Mouse (Mus musculus): ENCODE results near the gene Zzef1. TPM values are rescaled to one million over a fixed set of nuclear protein-coding genes. Genes with fewer than 3 reads are reported as not detected.

The Zzef1 gene
- polyA plus RNA-seq, 1 experiment from 2014 or later: 12.5 TPM

- no peaks in the 10 kb centered on the region for H3K9me3 ChIP-seq
- no peaks in the 10 kb centered on the region for H3K4me1 ChIP-seq (replicated peaks)
- no peak overlapping the region for H3K4me3 ChIP-seq
- WGBS: 91% methylated on average over 4 of the region's 4 CpGs
- H3K9ac ChIP-seq: no peak overlapping the region
- H3K27ac ChIP-seq (replicated peaks): no peak overlapping the region
- H3K36me3 ChIP-seq: peaks cover 90% of the 10 kb centered on the region
- no peak overlapping the region for H3K4me2 ChIP-seq
- H3K27me3 ChIP-seq: no peaks in the 10 kb centered on the region
- no peak for ATAC-seq (ENCODE audit: low read depth)
Observed at GRCm38 (mm10) chr11:72851214-72851613, 55.2 kb downstream of the Zzef1 start.

GRCm38 (mm10) chr11:72852122-72852521 lies 56.1 kb downstream of the Zzef1 start:
- 98% methylated on average over 1 of the region's 1 CpGs for WGBS
- Histone ChIP-seq H3K4me1 (replicated peaks) (no peaks in the 10 kb centered on the region), H3K27me3 (no peaks in the 10 kb centered on the region), H3K27ac (replicated peaks) (no peak overlapping the region), H3K9ac (no peak overlapping the region), H3K4me3 (no peak overlapping the region), H3K36me3 (peaks cover 89% of the 10 kb centered on the region), H3K9me3 (no peaks in the 10 kb centered on the region), H3K4me2 (no peak overlapping the region)
- no peak for ATAC-seq (ENCODE audit: low read depth)

GRCm38 (mm10) chr11:72853086-72853485 lies 57.1 kb downstream of the Zzef1 start:
- no peak for ATAC-seq (ENCODE audit: low read depth)
- WGBS: 90% methylated on average over 4 of the region's 4 CpGs
- Histone ChIP-seq H3K4me3 (no peak overlapping the region), H3K36me3 (peaks cover 91% of the 10 kb centered on the region), H3K27me3 (no peaks in the 10 kb centered on the region), H3K9me3 (no peaks in the 10 kb centered on the region), H3K4me1 (replicated peaks) (no peaks in the 10 kb centered on the region), H3K9ac (no peak overlapping the region), H3K4me2 (no peak overlapping the region), H3K27ac (replicated peaks) (no peak overlapping the region)

GRCm38 (mm10) chr11:72854251-72854650 lies 58.2 kb downstream of the Zzef1 start:
- Histone ChIP-seq H3K27me3 (no peaks in the 10 kb centered on the region), H3K36me3 (peaks cover 88% of the 10 kb centered on the region), H3K4me2 (no peak overlapping the region), H3K9ac (no peak overlapping the region), H3K4me3 (no peak overlapping the region), H3K4me1 (replicated peaks) (no peaks in the 10 kb centered on the region), H3K27ac (replicated peaks) (no peak overlapping the region), H3K9me3 (no peaks in the 10 kb centered on the region)
- no peak for ATAC-seq (ENCODE audit: low read depth)
- 91% methylated on average over 3 of the region's 3 CpGs for WGBS

- no peak for ATAC-seq (ENCODE audit: low read depth)
- H3K4me3 ChIP-seq: no peak overlapping the region
- H3K4me1 ChIP-seq (replicated peaks): no peaks in the 10 kb centered on the region
- H3K4me2 ChIP-seq: no peak overlapping the region
- H3K9me3 ChIP-seq: no peaks in the 10 kb centered on the region
- H3K9ac ChIP-seq: no peak overlapping the region
- no peaks in the 10 kb centered on the region for H3K27me3 ChIP-seq
- 91% methylated on average over 2 of the region's 2 CpGs for WGBS
- peaks cover 92% of the 10 kb centered on the region for H3K36me3 ChIP-seq
- no peak overlapping the region for H3K27ac ChIP-seq (replicated peaks)
Observed at GRCm38 (mm10) chr11:72856764-72857163, 60.7 kb downstream of the Zzef1 start.

GRCm38 (mm10) chr11:72861236-72861635 lies 65.2 kb downstream of the Zzef1 start:
- Histone ChIP-seq H3K9ac (no peak overlapping the region), H3K27ac (replicated peaks) (no peak overlapping the region), H3K4me3 (no peak overlapping the region), H3K9me3 (no peaks in the 10 kb centered on the region), H3K4me2 (no peak overlapping the region), H3K36me3 (peaks cover 94% of the 10 kb centered on the region), H3K27me3 (no peaks in the 10 kb centered on the region), H3K4me1 (replicated peaks) (no peaks in the 10 kb centered on the region)
- WGBS: 98% methylated on average over 3 of the region's 3 CpGs
- no peak for ATAC-seq (ENCODE audit: low read depth)

GRCm38 (mm10) chr11:72866446-72866845 lies 70.4 kb downstream of the Zzef1 start:
- ATAC-seq (ENCODE audit: low read depth): no peak
- Histone ChIP-seq H3K36me3 (peaks cover 95% of the 10 kb centered on the region), H3K27me3 (no peaks in the 10 kb centered on the region), H3K9ac (no peak overlapping the region), H3K4me3 (no peak overlapping the region), H3K4me1 (replicated peaks) (no peaks in the 10 kb centered on the region), H3K27ac (replicated peaks) (no peak overlapping the region), H3K9me3 (no peaks in the 10 kb centered on the region), H3K4me2 (no peak overlapping the region)
- WGBS: 88% methylated on average over 7 of the region's 7 CpGs

GRCm38 (mm10) chr11:72872061-72872460 lies 76.0 kb downstream of the Zzef1 start:
- Histone ChIP-seq H3K36me3 (peaks cover 86% of the 10 kb centered on the region), H3K9me3 (no peaks in the 10 kb centered on the region), H3K4me2 (no peak overlapping the region), H3K27ac (replicated peaks) (no peak overlapping the region), H3K9ac (no peak overlapping the region), H3K4me1 (replicated peaks) (no peaks in the 10 kb centered on the region), H3K4me3 (no peak overlapping the region), H3K27me3 (no peaks in the 10 kb centered on the region)
- WGBS: 84% methylated on average over 1 of the region's 1 CpGs
- no peak for ATAC-seq (ENCODE audit: low read depth)

- no peak overlapping the region for H3K4me2 ChIP-seq
- no peak overlapping the region for H3K9ac ChIP-seq
- H3K4me1 ChIP-seq (replicated peaks): no peaks in the 10 kb centered on the region
- peaks cover 75% of the 10 kb centered on the region for H3K36me3 ChIP-seq
- 86% methylated on average over 1 of the region's 1 CpGs for WGBS
- no peaks in the 10 kb centered on the region for H3K9me3 ChIP-seq
- no peak overlapping the region for H3K27ac ChIP-seq (replicated peaks)
- no peak overlapping the region for H3K4me3 ChIP-seq
- H3K27me3 ChIP-seq: no peaks in the 10 kb centered on the region
- ATAC-seq (ENCODE audit: low read depth): no peak
Observed at GRCm38 (mm10) chr11:72892623-72893022, 96.6 kb downstream of the Zzef1 start.

GRCm38 (mm10) chr11:72908391-72908790 lies 112.4 kb downstream of the Zzef1 start:
- 91% methylated on average over 4 of the region's 4 CpGs for WGBS
- no peaks in the 10 kb centered on the region for H3K27me3 ChIP-seq
- H3K27ac ChIP-seq (replicated peaks): no peak overlapping the region
- no peaks in the 10 kb centered on the region for H3K9me3 ChIP-seq
- no peak overlapping the region for H3K9ac ChIP-seq
- peaks cover 93% of the 10 kb centered on the region for H3K36me3 ChIP-seq
- no peak overlapping the region for H3K4me3 ChIP-seq
- H3K4me1 ChIP-seq (replicated peaks): no peaks in the 10 kb centered on the region
- H3K4me2 ChIP-seq: no peak overlapping the region
- no peak for ATAC-seq (ENCODE audit: low read depth)

GRCm38 (mm10) chr11:72917299-72917996 lies 121.4 kb downstream of the Zzef1 start:
- no peak overlapping the region for H3K4me3 ChIP-seq
- H3K4me1 ChIP-seq (replicated peaks): no peaks in the 10 kb centered on the region
- 82% methylated on average over 7 of the region's 7 CpGs for WGBS

GRCm38 (mm10) chr11:72923116-72923515 lies 127.1 kb downstream of the Zzef1 start:
- no peak overlapping the region for H3K9ac ChIP-seq
- H3K27me3 ChIP-seq: no peaks in the 10 kb centered on the region
- no peak overlapping the region for H3K4me3 ChIP-seq
- no peak overlapping the region for H3K27ac ChIP-seq (replicated peaks)
- no peaks in the 10 kb centered on the region for H3K4me1 ChIP-seq (replicated peaks)
- ATAC-seq (ENCODE audit: low read depth): no peak
- H3K9me3 ChIP-seq: no peaks in the 10 kb centered on the region
- H3K36me3 ChIP-seq: peaks cover 75% of the 10 kb centered on the region
- H3K4me2 ChIP-seq: no peak overlapping the region
- WGBS: 81% methylated on average over 4 of the region's 4 CpGs

More at GRCm38 (mm10) chr11:72917299-72917996, 121.4 kb downstream of the Zzef1 start:
- no peak overlapping the region for H3K27ac ChIP-seq (replicated peaks)
- no peak for ATAC-seq (ENCODE audit: low read depth)
- no peaks in the 10 kb centered on the region for H3K9me3 ChIP-seq
- no peak overlapping the region for H3K4me2 ChIP-seq
- no peaks in the 10 kb centered on the region for H3K27me3 ChIP-seq
- H3K36me3 ChIP-seq: peaks cover 93% of the 10 kb centered on the region
- no peak overlapping the region for H3K9ac ChIP-seq

- Histone ChIP-seq H3K27me3 (no peaks in the 10 kb centered on the region), H3K36me3 (peaks cover 62% of the 10 kb centered on the region), H3K27ac (replicated peaks) (no peak overlapping the region), H3K9me3 (no peaks in the 10 kb centered on the region), H3K4me2 (no peak overlapping the region), H3K4me1 (replicated peaks) (no peaks in the 10 kb centered on the region), H3K4me3 (no peak overlapping the region), H3K9ac (no peak overlapping the region)
- 81% methylated on average over 1 of the region's 1 CpGs for WGBS
- no peak for ATAC-seq (ENCODE audit: low read depth)
Observed at GRCm38 (mm10) chr11:72924458-72924857, 128.4 kb downstream of the Zzef1 start.
